Mouse (Mus musculus) heart, embryonic 16.5 days (tissue): ENCODE data around the gene Mpnd. TPM values are rescaled to one million over a fixed set of nuclear protein-coding genes. Genes with fewer than 3 reads are reported as not detected.

Experiments used
- ATAC-seq: fragments of 200-750 bp; cut with Nextera tagmentation; replicated peaks from 2 replicates; pipeline ENCODE4 v1.8.0; 2017; ENCODE audit warnings: moderate number of reproducible peaks; ENCODE audit not compliant: insufficient read depth, low FRiP score; ENCODE audit errors: extremely low read depth
- H3K27ac ChIP-seq: fragments of 300-500 bp; sonication (generic); 2 replicates; pipeline ENCODE4 v1.5.1; 2014; ENCODE audit warnings: mild to moderate bottlenecking, low read length, control low read depth, moderate library complexity
- H3K27me3 ChIP-seq: fragments of 300-500 bp; sonication (generic); 2 replicates; pipeline ENCODE4 v1.6.1; 2014; ENCODE audit warnings: low read length, mixed read lengths; ENCODE audit not compliant: control insufficient read depth, insufficient read depth
- H3K36me3 ChIP-seq: fragments of 300-500 bp; sonication (generic); 2 replicates; pipeline ENCODE4 v1.6.1; 2014; ENCODE audit not compliant: control insufficient read depth, insufficient read depth
- H3K4me1 ChIP-seq: fragments of 300-500 bp; sonication (generic); 2 replicates; pipeline ENCODE4 v1.6.1; 2014; ENCODE audit warnings: low read length, mixed read lengths; ENCODE audit not compliant: control insufficient read depth, insufficient read depth
- H3K4me2 ChIP-seq: fragments of 300-500 bp; sonication (generic); 2 replicates; pipeline ENCODE4 v1.6.1; 2014; ENCODE audit warnings: low read depth, mild to moderate bottlenecking, control low read depth, low read length
- H3K4me3 ChIP-seq: fragments of 300-500 bp; sonication (generic); 2 replicates; pipeline ENCODE4 v1.5.1; 2014; ENCODE audit warnings: mild to moderate bottlenecking, control low read depth, low read length
- H3K9ac ChIP-seq: fragments of 300-500 bp; sonication (generic); 2 replicates; pipeline ENCODE4 v1.6.1; 2014; ENCODE audit warnings: low read length, control low read depth
- H3K9me3 ChIP-seq: fragments of 300-500 bp; sonication (generic); replicated peaks from 2 replicates; pipeline ENCODE4 v1.6.1; 2016; ENCODE audit warnings: low read length; ENCODE audit not compliant: control insufficient read depth
- WGBS: fragments of 180-500 bp; shearing (Covaris S2); extraction: QIAGEN DNeasy Blood & Tissue Kit; methylation state at CpG from one replicate; pipeline ENCODE4 v1.1.7; 2014; 5-methylcytosine and 5-hydroxymethylcytosine counted together
- polyA plus RNA-seq: library from polyadenylated mRNA; unstranded; fragments of >200 nt; fragmentation: Nextera tagmentation; extraction: Ambion mirVana; gene quantifications from 2 replicates; pipeline ENCODE4 v1.2.1, GENCODE M21; 2015

Mpnd gene
- polyA plus RNA-seq, 1 experiment from 2014 or later = 77.4 TPM

DNA sequence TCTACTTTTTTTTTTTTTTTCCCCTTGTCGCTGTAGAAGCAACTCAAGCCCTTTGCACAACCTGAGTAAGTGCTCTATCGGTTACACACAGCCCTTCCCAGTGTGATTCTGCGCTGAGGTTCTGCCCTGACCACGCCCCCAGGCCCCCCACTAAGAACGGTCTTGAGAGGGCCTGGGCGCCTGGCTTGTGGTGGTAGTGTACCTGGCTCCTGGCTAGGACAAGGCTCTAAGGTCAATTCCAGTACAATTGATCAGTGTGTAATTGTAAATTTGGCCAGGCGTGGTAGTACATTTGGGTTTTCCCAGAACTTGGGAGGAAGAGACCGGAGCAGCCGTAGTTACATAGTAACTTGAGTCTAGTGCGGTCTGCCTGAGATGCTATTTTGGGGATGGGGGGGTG lies 1.4 kb downstream of the Mpnd start:
- ATAC-seq = no peak
- H3K4me2 ChIP-seq = no peak overlapping the region
- H3K27ac ChIP-seq = peak overlapping the region; percentile 53; the same call in 1 of the 2 replicates
- no peak overlapping the region for H3K9ac ChIP-seq
- H3K9me3 ChIP-seq = no peaks in the 10 kb centered on the region
- no peak overlapping the region for H3K4me3 ChIP-seq
- H3K27me3 ChIP-seq = no peaks in the 10 kb centered on the region
- peaks cover 4% of the 10 kb centered on the region for H3K36me3 ChIP-seq
- WGBS = 47% methylated on average over 10 of the region's 10 CpGs
- H3K4me1 ChIP-seq = peaks cover 18% of the 10 kb centered on the region

DNA sequence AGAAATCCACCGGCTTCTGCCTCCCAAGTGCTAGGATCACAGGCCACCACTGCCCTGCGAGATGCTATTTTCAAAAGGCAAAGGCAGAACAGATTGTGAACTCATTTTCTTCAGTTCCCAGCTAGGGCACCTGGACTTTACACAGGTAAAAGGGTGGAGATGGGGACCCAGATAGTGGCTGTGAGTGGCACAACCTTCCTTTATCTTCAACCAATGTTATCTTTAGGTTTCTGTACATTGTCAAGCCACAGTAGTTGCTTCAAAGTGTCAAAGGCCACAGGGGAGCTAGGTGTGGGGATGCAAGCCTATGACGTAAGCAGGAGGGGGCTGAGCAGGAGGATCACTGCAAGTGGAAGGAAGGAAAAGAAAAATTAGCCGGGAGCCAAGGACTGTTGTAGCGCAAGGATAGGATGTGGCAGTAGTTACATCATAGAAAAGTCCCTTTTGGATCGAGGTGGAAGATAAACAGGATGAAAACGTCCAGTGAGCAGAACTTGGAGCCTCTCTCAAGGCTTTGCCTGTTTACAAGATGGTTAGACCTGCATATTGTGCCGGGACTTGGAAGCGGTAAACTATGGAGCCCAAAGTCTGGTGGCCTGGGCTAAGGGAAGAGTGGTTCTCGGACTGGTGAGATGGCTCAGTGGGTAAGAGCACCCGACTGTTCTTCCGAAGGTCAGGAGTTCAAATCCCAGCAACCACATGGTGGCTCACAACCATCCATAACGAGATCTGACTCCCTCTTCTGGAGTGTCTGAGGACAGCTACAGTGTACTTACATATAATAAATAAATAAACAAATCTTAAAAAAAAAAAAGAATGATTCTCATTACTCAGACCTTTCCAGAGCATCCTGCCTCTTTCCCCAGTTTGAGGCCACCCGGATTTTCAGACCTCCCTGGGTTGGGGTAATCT lies 2.2 kb downstream of the Mpnd start:
- Histone ChIP-seq H3K27ac (peak overlapping the region; percentile 92), H3K4me1 (peaks cover 18% of the 10 kb centered on the region), H3K4me2 (peak overlapping the region; percentile 91), H3K27me3 (no peaks in the 10 kb centered on the region), H3K4me3 (peak overlapping the region; percentile 89), H3K36me3 (peaks cover 10% of the 10 kb centered on the region), H3K9ac (peak overlapping the region; percentile 56), H3K9me3 (no peaks in the 10 kb centered on the region)
- no peak for ATAC-seq
- WGBS = 24% methylated on average over 13 of the region's 14 CpGs

DNA sequence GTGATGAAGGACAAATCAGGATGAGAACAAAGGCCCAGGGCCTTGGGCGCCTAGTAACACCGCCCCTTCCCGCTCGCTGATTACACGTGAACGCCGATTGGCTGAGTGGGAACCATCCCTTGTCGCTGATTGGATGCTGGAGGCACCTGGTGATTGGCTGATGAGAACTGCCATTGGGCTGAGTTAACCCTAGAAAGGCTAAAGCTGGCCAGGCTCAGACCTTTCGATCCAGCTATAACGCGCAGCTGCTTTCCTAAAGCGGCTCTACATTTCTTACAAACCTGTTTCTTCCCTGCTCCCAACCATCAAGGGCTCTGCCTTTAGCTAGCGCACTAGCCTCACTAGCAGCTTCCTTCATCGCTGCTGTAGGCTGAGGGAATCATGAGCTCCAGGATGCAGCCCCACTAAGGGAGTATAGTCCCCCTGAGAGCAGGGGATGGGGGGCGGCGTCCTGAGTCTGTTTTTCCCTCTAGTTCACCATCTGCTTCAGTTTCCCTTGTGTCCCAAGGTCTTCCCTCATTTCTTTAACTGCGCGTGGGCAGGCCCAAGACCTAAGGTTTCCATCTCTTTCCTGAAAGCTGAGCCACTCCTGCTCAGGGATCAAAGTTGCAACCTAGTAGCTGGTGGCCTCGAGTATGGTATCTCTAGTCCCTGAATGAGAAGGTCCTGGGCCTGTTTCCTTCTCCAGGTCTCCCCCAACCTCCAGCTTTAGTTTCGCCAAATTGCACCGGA lies 3.0 kb downstream of the Mpnd start:
- Histone ChIP-seq H3K4me3 (peak overlapping the region; percentile 89), H3K27me3 (no peaks in the 10 kb centered on the region), H3K36me3 (peaks cover 12% of the 10 kb centered on the region), H3K9me3 (no peaks in the 10 kb centered on the region), H3K4me1 (peaks cover 18% of the 10 kb centered on the region), H3K27ac (peak overlapping the region; percentile 92), H3K9ac (peak overlapping the region; percentile 85), H3K4me2 (peak overlapping the region; percentile 91)
- under 1% methylated on average over 21 of the region's 21 CpGs for WGBS
- ATAC-seq = peak; percentile 88

DNA sequence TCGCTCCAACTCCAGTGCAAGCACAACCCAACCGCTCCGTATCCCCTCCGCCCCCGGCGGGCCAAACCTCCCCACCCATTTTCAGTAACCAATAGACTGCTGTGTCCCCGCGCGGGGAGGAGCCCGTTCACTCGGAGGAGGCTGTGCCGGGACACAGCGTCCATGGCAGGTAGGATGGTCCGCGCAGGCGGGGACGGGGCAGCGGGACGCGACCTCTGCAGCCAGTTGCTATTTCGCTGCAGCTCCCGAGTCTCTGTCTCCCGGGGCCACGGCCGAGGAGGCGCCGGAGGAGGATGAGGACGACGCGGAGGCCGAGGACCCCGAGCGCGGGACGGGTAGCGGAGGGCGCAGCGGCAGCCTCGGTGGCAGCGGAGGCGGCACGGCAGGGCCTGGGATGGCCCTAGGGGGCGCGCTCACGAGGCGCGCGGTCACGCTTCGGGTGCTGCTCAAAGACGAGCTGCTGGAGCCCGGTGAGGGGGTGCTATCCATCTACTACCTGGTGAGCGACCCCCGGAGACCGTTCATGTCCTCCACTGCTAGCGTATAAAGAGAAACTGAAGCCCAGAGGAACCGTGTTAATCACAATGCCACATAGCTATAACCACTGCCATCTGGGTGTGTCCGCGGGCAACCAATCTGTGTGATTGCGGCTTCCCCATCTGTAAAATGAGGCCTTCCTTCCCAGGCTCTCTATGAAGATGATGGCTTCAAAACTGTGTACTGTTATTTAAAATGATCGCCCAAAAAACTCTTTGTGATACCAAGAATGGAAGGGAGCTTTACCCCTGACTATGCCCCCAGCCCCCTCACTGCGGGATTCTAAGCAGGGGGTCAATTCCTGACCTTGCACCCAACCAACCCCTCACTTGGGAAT lies 3.8 kb downstream of the Mpnd start:
- 1% methylated on average over 62 of the region's 62 CpGs for WGBS
- H3K36me3 ChIP-seq = peaks cover 13% of the 10 kb centered on the region
- peaks cover 18% of the 10 kb centered on the region for H3K4me1 ChIP-seq
- H3K9ac ChIP-seq = peak overlapping the region; percentile 85
- no peaks in the 10 kb centered on the region for H3K9me3 ChIP-seq
- peak overlapping the region; percentile 91 for H3K4me2 ChIP-seq
- peak; percentile 91 for ATAC-seq
- H3K27ac ChIP-seq = peak overlapping the region; percentile 92
- peak overlapping the region; percentile 89 for H3K4me3 ChIP-seq
- no peaks in the 10 kb centered on the region for H3K27me3 ChIP-seq

DNA sequence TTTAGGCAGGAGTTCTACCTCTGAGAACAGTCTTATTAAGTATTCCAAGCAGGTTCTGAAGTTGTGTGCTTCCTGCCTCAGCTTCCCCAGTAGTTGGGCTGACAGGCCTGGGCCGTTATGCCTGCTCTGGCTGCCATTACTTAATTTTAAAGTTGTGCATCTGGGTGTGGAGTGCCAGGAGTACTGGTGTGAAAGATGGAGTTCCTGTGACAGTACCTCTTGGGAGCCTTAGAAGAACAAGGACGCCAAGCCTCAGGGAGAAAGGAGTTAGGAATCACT lies 4.4 kb downstream of the Mpnd start:
- H3K4me1 ChIP-seq = peaks cover 18% of the 10 kb centered on the region
- ATAC-seq = no peak
- H3K27me3 ChIP-seq = no peaks in the 10 kb centered on the region
- no peaks in the 10 kb centered on the region for H3K9me3 ChIP-seq
- peak overlapping the region; percentile 91 for H3K4me2 ChIP-seq
- H3K36me3 ChIP-seq = peaks cover 17% of the 10 kb centered on the region
- WGBS = 40% methylated on average over 2 of the region's 2 CpGs
- no peak overlapping the region for H3K27ac ChIP-seq
- H3K9ac ChIP-seq = peak overlapping the region; percentile 85
- peak overlapping the region; percentile 89 for H3K4me3 ChIP-seq

DNA sequence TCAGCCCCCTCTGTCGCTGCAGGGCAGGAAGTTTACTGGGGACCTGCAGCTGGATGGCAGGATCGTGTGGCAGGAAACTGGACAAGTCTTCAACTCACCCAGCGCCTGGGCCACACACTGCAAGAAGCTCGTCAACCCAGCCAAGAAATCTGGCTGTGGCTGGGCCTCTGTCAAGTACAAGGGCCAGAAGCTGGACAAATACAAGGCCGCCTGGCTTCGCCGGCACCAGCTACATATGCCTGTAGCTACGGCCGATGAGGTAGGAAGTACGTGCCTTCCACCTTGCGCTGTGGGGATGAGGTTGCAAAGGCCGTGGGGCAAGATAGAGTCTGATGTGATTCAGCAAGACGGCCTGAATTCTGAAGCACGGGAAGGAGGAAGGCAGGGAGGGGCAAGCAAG lies 4.7 kb downstream of the Mpnd start:
- Histone ChIP-seq H3K4me1 (peaks cover 18% of the 10 kb centered on the region), H3K27me3 (no peaks in the 10 kb centered on the region), H3K36me3 (peaks cover 21% of the 10 kb centered on the region), H3K9ac (peak overlapping the region; percentile 85), H3K27ac (no peak overlapping the region), H3K9me3 (no peaks in the 10 kb centered on the region), H3K4me3 (no peak overlapping the region; the same call in 1 of the 2 replicates), H3K4me2 (peak overlapping the region; percentile 91)
- WGBS = 67% methylated on average over 14 of the region's 14 CpGs
- ATAC-seq = no peak

DNA sequence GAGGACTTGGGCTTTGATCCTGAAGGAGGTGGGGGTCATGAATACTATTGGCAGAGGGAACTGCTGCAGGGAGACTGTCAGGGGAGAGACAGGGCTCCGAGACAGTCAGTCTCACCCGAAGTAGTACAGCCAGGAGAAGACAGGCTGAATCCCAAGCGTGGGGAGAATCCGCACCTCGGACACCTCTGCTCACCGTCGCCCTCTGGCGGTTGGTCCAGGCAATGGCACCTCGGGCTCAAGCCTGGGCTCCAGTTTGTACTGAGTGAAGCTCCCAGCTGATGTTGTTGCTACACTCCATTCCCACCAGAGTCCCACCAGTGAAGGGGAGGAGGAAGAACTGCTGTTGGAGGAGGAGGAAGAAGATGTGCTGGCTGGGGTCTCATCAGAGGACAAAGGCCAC lies 5.2 kb downstream of the Mpnd start:
- H3K36me3 ChIP-seq = peaks cover 25% of the 10 kb centered on the region
- ATAC-seq = no peak
- H3K9me3 ChIP-seq = no peaks in the 10 kb centered on the region
- peak overlapping the region; percentile 91; the same call in 1 of the 2 replicates for H3K4me2 ChIP-seq
- peaks cover 18% of the 10 kb centered on the region for H3K4me1 ChIP-seq
- WGBS = 15% methylated on average over 9 of the region's 9 CpGs
- peak overlapping the region; percentile 18; the same call in 1 of the 2 replicates for H3K9ac ChIP-seq
- no peaks in the 10 kb centered on the region for H3K27me3 ChIP-seq
- no peak overlapping the region for H3K4me3 ChIP-seq
- H3K27ac ChIP-seq = no peak overlapping the region

DNA sequence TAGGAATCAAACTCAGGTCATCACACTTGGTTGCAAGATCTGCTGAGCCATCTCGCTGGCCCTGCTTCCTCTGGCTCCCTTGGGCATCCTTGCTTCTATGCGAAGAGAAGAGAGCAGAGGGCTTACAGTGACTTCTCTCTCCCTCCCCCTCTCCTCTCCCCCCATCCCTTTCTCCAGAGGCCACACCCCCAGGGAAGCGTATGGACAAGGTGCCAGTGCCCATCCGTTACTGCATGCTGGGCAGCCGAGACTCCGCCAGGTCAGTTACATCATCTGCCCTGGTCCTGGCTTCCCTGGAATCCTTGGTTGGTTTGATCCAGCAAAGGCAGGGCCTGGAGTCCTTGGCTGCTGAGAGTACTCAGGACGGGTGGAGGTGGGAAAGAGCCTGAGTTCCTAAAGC lies 5.9 kb downstream of the Mpnd start:
- 87% methylated on average over 7 of the region's 7 CpGs for WGBS
- H3K9ac ChIP-seq = no peak overlapping the region
- H3K27me3 ChIP-seq = no peaks in the 10 kb centered on the region
- no peak overlapping the region for H3K27ac ChIP-seq
- ATAC-seq = no peak
- H3K4me3 ChIP-seq = no peak overlapping the region
- H3K9me3 ChIP-seq = no peaks in the 10 kb centered on the region
- H3K36me3 ChIP-seq = peaks cover 33% of the 10 kb centered on the region
- H3K4me2 ChIP-seq = no peak overlapping the region
- H3K4me1 ChIP-seq = peaks cover 18% of the 10 kb centered on the region
